Mouse (Mus musculus) lung, postnatal 14 days (tissue): ENCODE results near the gene Kdf1.

Source experiments
- DNase-seq: peaks from one replicate; pipeline ENCODE4 v3.0.0; 2021

Gene Kdf1

DNA sequence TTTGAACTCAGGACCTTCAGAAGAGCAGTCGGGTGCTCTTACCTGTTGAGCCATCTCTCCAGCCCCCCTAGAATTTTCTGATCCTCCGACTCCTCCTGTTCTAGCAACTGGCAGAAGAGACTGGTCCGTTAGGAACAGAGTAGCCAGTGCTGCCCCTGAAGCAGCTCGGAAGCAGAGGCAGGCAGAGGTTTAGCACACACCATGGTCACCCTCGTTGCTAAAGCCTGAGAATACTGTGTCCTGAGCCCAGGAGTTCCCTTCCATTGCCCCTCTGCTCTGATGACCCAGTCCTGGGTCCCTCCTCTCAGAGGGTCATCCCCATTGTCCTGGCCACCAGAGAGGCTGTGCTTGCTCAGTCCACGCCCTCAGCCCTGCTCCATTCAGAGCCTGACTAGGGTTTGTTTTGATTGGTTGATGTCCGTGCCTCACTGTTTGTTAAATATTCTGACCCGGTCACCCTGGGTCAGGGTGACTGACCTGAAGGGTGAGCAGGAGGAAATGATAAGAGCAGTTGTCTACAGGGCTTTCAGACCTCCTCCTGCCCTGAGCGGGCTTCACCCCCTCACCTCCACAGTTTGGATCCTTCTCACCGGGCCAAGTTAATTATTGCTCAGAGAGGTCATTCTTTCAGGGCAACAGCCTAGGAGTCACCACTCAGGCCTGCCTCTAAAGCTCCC lies 38.4 kb downstream of the Kdf1 start:
- DNase-seq: no peak

DNA sequence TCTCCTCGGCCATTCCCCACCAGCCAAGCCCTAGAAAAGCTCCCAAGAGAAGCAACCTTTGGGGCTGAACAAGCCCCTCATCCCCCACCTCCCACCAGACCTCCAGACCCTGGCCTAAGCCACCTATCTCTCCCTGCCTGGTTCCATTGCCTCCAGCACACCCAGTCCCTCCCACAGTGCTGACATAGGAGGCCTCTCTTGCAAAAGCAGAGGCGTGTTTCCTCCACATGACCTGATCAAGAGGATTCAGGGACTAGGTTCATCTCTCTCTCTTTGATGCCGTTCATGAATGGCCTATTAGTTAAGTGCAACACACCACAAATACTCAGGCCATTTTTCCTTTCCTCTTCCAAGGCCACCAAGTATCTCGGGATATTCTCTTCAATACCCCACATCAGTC lies 41.1 kb downstream of the Kdf1 start:
- DNase-seq: no peak

DNA sequence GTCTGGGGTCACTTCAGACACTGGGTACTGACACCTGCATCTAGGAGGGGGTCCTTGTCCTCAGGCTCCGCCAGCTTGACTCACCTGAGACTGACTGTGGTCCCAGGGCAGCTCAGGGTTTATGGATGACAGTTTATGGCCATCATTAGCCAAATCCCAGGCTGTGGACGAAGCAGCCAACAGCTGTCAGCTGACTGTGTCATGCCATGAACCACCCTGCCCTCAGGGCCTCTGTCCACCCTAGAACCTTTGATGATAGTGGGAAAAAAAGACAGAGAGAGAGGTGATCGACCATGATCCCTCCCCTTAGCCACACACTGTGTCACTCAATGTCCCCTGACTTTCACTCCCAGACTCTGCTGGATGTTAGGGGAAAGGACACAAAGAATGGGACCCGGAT lies 42.9 kb downstream of the Kdf1 start:
- DNase-seq: no peak

DNA sequence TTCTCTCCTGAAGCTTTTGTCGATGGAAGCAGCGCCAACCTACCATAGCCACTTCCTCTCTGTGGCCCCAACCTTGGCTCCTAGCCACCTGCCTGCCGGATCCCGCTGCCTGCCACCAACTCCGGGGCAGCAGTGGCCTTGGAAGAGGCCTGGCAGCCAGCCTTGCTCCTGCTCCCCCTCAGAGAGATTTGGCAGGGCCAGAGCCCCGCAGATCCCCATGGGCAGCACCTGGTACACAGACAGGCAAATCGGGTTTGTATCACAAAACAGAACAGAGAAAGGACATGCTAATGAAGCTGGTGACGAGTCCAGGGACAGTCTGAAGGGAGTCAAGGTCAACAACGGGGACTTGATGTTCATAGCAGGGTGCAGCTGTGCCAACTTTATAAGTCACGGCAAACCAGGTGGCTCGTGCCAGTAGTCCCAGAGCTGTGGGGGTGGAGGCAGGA lies 44.4 kb downstream of the Kdf1 start:
- DNase-seq: no peak

DNA sequence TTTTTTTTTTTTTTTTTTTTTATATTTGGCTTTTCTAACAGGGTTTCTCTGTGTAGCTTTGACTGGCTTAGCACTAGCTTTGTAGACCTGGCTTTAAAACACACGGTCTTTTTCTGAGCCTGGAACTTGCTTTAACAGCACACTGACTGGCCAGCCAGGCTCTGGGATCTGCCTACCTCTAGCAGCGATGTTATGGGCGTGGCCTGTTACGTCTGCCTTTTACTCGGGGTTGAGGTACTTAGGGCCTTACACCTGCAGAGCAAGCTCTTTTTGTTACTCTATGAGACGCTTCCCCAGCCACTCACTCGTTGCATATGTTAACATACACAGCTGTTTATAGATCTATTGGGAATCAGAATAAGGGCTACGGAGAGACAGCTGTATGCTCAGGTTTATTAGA lies 48.5 kb downstream of the Kdf1 start:
- DNase-seq: no peak

DNA sequence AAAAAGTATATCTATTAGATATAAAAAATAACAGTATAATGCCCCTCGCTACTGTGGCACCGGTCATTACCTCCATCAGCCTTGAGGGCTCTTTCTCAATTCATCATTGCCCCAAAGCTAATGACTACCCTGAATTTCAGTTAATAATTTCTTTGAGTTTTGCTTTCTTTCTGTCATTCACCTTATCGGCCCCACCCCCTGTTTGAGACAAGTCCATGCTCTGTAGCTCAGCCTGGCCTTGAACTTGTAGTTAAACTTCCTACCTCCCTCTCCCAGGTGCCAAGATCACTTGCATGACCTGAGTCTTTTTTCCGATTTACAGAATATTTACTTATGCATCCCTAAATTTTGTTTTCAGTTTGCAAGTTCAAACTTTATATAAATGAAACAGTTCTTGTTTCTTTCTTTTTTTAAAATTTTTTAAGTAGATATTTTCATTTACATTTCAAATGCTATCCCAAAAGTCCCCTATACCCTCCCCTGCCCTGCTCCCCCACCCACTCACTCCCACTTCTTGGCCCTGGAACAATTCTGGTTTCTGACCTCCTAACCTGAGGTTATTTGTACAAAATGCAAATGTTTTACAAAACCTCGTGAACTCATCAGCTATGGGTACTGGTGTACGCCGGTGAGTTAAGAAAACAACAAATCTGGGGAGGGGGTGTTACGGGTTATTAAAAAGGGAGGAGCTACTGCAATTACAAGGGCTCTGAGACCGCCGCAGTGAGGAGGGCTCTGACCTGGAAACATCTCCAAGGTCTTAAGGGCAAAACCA lies 50.7 kb downstream of the Kdf1 start:
- DNase-seq: no peak

DNA sequence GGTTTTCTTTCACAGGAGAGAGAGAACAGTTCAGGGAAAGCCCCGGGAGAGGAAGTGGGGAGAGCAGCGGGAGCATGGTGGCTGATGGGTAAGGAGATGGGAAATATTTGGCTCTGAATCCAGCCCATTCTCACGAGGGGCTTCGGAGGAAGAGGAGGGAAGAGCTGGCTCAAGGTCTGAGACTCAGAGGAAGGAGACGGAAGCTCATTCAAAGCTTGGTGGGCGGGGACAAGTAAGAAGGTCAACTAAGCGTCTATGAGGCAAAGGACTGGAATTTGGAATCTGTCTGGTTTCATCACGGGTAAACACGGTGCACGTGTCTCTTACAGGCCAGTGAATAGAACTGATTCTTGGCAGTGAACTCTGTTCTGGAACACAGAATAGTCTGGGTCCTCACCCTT lies 51.3 kb downstream of the Kdf1 start:
- DNase-seq: no peak

DNA sequence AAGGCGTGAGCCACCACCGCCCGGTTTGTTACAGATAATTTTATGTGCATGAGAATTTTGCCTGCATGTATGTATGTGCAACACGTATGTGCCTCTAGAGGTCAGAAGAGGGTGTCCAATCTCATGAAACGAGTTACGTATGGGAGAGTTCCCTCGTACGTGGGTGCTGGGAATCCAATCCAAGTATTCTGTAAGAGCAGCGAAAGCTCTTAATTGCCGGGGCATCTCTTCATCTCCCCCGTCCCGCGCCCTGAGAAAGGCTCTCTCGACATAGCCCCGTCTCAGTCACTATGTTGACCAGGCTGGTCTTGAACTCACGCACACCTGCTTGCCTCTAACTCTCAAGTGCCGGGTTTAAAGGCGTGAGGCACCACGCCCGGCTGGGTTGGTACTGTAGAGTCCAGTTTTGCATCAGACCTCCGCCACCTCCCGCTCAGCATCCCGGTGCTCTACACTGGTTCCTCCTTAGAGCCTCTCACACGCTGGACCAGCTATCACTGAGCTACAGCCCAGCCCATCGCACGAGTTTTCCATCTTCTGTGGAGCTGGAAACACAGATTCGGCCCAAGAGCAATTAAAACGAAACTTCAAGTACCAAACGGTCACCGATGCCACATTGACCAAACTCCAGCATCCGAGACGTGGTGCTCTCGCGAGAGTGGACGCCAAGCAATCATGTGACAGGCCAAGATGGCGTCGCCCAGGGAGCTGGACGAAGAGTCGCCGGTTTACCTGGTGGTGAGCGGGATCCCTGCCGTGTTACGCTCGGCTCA lies 55.5 kb downstream of the Kdf1 start, which contains the start of gene Gpatch3:
Gene Gpatch3 (plus strand): TSS at position 676 of the 773 bp plus-strand sequence.
- peak; percentile 94 for DNase-seq

DNA sequence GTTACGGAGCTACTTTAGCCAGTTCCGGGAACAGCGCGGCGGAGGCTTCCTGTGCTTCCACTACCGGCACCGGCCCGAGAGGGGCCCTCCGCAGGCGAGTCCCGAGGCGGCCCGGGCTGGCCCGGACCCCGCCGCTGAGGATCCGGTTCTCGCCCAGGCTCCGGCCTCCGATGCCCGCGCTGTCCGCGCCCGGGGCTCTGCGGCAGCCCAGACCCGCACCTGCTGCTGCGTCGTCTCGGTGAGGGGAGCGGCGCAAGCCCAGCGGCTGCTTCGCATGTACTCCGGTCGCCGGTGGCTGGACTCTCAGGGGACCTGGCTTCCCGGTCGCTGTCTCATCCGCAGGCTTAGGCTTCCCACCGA lies 56.1 kb downstream of the Kdf1 start:
- no peak for DNase-seq

DNA sequence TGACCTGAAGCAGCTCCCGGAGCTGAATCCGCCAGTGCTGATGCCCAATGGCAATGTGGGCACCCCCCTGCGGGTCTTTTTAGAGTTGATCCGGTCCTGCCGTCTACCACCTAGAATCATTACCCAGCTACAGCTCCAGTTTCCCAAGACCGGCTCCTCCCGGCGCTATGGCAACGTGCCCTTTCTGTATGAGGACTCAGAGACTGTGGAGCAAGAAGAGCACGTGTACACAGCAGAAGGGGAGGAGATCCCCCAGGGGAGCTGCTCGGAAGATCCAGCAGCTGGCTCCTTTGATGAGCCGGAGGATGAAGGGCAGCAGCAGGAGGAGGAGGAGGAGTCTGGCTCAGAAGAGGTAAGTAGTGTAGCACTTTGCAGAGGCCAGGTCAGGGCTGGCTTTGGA lies 59.2 kb downstream of the Kdf1 start:
- no peak for DNase-seq
